23 mouse cellular contexts compared by ENCODE assay signal in genomic region chr3:104026938-104027337, GRCm38 (mm10). TPM values are rescaled to one million over a fixed set of nuclear protein-coding genes. Genes with fewer than 3 reads are reported as not detected.
A peak's percentile ranks its signal among the peaks of the same experiment; 100 is the strongest.
DNase-seq lines count a peak whose midpoint lies in the region; ATAC-seq and TF ChIP-seq lines count a peak whose summit lies in the region.
"Had no signal": no experiment of that assay in that cellular context is flagged by ENCODE, and none has a peak within 500 bp of the region (broad histone marks: within the 10 kb centered on the region; RNA-seq: fewer than 3 reads in every experiment).

No protein-coding gene starts in this region.

- no peaks in the 10 kb centered on the region for H3K9me3 ChIP-seq in kidney, embryonic 14.5 days (ENCODE audit: control insufficient read depth, low read length)
- H3K9me3 ChIP-seq in kidney, postnatal 0 days (replicated peaks; ENCODE audit: low read length), result no peaks in the 10 kb centered on the region
- no peaks in the 10 kb centered on the region for H3K9me3 ChIP-seq in heart, embryonic 10.5 days
- H3K9me3 ChIP-seq: forebrain, embryonic 13.5 days; heart, embryonic 12.5 days; hindbrain, embryonic 15.5 days; limb, embryonic 13.5 days; liver, embryonic 13.5 days; midbrain, embryonic 13.5 days had no signal

- no peak for TF ChIP-seq POLR2A in kidney, adult 2 months (IDR thresholded peaks at IDR 0.05; ENCODE audit: low read depth, low read length)

- no peaks in the 10 kb centered on the region for H3K27me3 ChIP-seq in kidney, adult 2 months (replicated peaks; ENCODE audit: control insufficient read depth, insufficient read depth, low read length)
- no peaks in the 10 kb centered on the region for H3K27me3 ChIP-seq in kidney, embryonic 14.5 days (ENCODE audit: control insufficient read depth, insufficient read depth, low read length)
- no peaks in the 10 kb centered on the region for H3K27me3 ChIP-seq in kidney, postnatal 0 days (ENCODE audit: insufficient read depth, low read length)
- H3K27me3 ChIP-seq in heart, embryonic 10.5 days (ENCODE audit: insufficient read depth, poor library complexity, severe bottlenecking), result no peaks in the 10 kb centered on the region
- H3K27me3 ChIP-seq: forebrain, embryonic 13.5 days; heart, embryonic 12.5 days; hindbrain, embryonic 15.5 days; limb, embryonic 13.5 days; liver, embryonic 13.5 days; midbrain, embryonic 13.5 days had no signal

- peak; percentile 6 for DNase-seq in embryo, embryonic 10.5 days (ENCODE audit: low spot score)
- DNase-seq in embryo, embryonic 11 days, result no peak
- peak; percentile 61 for DNase-seq in kidney, adult 2 months
- peak; percentile 49 for DNase-seq in kidney, postnatal 0 days (ENCODE audit: low spot score)
- peak; percentile 19 to 43 for DNase-seq in kidney, postnatal 4 days
- no peak for DNase-seq in heart, embryonic 10.5 days (ENCODE audit: low spot score)
- DNase-seq: adrenal gland, adult 8-10 months; cerebellum, adult 11-12 months; cerebellum, adult 9-11 months; gastrocnemius, postnatal 14 days; heart, adult 18-20 months; liver, embryonic 13.5 days; lung, adult 18-20 months; lung, postnatal 4 days had no signal

- H3K4me1 ChIP-seq in kidney, adult 2 months (ENCODE audit: control insufficient read depth, insufficient read depth, low read length), result no peaks in the 10 kb centered on the region
- H3K4me1 ChIP-seq in kidney, embryonic 14.5 days (ENCODE audit: control insufficient read depth, insufficient read depth, low read length), result no peaks in the 10 kb centered on the region
- no peaks in the 10 kb centered on the region for H3K4me1 ChIP-seq in kidney, postnatal 0 days (replicated peaks; ENCODE audit: insufficient read depth, low read length)
- no peaks in the 10 kb centered on the region for H3K4me1 ChIP-seq in heart, embryonic 10.5 days
- H3K4me1 ChIP-seq: forebrain, embryonic 13.5 days; heart, embryonic 12.5 days; hindbrain, embryonic 15.5 days; limb, embryonic 13.5 days; midbrain, embryonic 13.5 days had no signal

- H3K36me3 ChIP-seq in kidney, adult 2 months (ENCODE audit: control insufficient read depth, insufficient read depth, low read length), result peaks cover 1% of the 10 kb centered on the region; the same call in 1 of the 2 replicates
- peaks cover 7% of the 10 kb centered on the region; the same call in 1 of the 2 replicates for H3K36me3 ChIP-seq in kidney, embryonic 14.5 days (ENCODE audit: control insufficient read depth, insufficient read depth, low read length)
- H3K36me3 ChIP-seq in kidney, postnatal 0 days (ENCODE audit: insufficient read depth, low read length), result peaks cover 6% of the 10 kb centered on the region
- peaks cover 61% of the 10 kb centered on the region for H3K36me3 ChIP-seq in heart, embryonic 10.5 days
- H3K36me3 ChIP-seq: liver, embryonic 13.5 days had no signal

- H3K4me3 ChIP-seq in kidney, adult 2 months (ENCODE audit: insufficient read depth, low read depth, low read length), result no peak overlapping the region
- no peak overlapping the region for H3K4me3 ChIP-seq in kidney, embryonic 14.5 days (ENCODE audit: low read length)
- no peak overlapping the region for H3K4me3 ChIP-seq in kidney, postnatal 0 days (replicated peaks; ENCODE audit: low read depth, low read length)
- H3K4me3 ChIP-seq in heart, embryonic 10.5 days, result no peak overlapping the region
- H3K4me3 ChIP-seq: forebrain, embryonic 13.5 days; heart, embryonic 12.5 days; hindbrain, embryonic 15.5 days; limb, embryonic 13.5 days; liver, embryonic 13.5 days; midbrain, embryonic 13.5 days had no signal

- H3K27ac ChIP-seq in kidney, adult 2 months (ENCODE audit: insufficient read depth, low read depth, low read length), result no peak overlapping the region
- H3K27ac ChIP-seq in kidney, embryonic 14.5 days (ENCODE audit: low read depth, low read length), result no peak overlapping the region
- no peak overlapping the region for H3K27ac ChIP-seq in kidney, postnatal 0 days
- H3K27ac ChIP-seq in heart, embryonic 10.5 days, result no peak overlapping the region
- H3K27ac ChIP-seq: forebrain, embryonic 13.5 days; hindbrain, embryonic 15.5 days; limb, embryonic 13.5 days; liver, embryonic 13.5 days; midbrain, embryonic 13.5 days had no signal

- ATAC-seq in kidney, embryonic 14.5 days (ENCODE audit: low FRiP score, low TSS enrichment), result no peak
- no peak; the same call in 1 of the 2 replicates for ATAC-seq in kidney, postnatal 0 days (replicated peaks; ENCODE audit: low FRiP score, low read depth)
- ATAC-seq in monocyte, adult 5-6 weeks (replicated peaks; ENCODE audit: insufficient number of reproducible peaks, low FRiP score, low TSS enrichment, poor library complexity, severe bottlenecking), result no peak
- ATAC-seq: CD4-positive, CD25-positive, alpha-beta regulatory T cell, adult 4 months; forebrain, embryonic 13.5 days; lung, postnatal 0 days; midbrain, embryonic 13.5 days had no signal

- TF ChIP-seq CTCF in kidney, adult 2 months (conservative IDR thresholded peaks at IDR 0.05; ENCODE audit: insufficient read depth, insufficient read length, low read depth, low read length), result no peak
- TF ChIP-seq CTCF in kidney, postnatal 0 days (IDR thresholded peaks at IDR 0.05; ENCODE audit: low read depth), result no peak

- no peak overlapping the region for H3K4me2 ChIP-seq in kidney, embryonic 14.5 days (replicated peaks; ENCODE audit: low read depth, low read length)
- no peak overlapping the region for H3K4me2 ChIP-seq in kidney, postnatal 0 days (ENCODE audit: low read length)
- H3K4me2 ChIP-seq: forebrain, embryonic 13.5 days; heart, embryonic 12.5 days; hindbrain, embryonic 15.5 days; limb, embryonic 13.5 days; liver, embryonic 13.5 days; midbrain, embryonic 13.5 days had no signal

- WGBS in kidney, adult 2 months, result 42% methylated on average over 3 of the region's 3 CpGs
- 35% methylated on average over 3 of the region's 3 CpGs for WGBS in kidney, embryonic 14.5 days
- WGBS in kidney, postnatal 0 days, result 30% methylated on average over 3 of the region's 3 CpGs
- WGBS in heart, embryonic 10.5 days, result 63% methylated on average over 3 of the region's 3 CpGs

- no peak overlapping the region for H3K9ac ChIP-seq in kidney, embryonic 14.5 days (ENCODE audit: low read depth, low read length)
- no peak overlapping the region for H3K9ac ChIP-seq in kidney, postnatal 0 days (ENCODE audit: low read depth, low read length)
- H3K9ac ChIP-seq: forebrain, embryonic 13.5 days; heart, embryonic 12.5 days; hindbrain, embryonic 15.5 days; limb, embryonic 13.5 days; liver, embryonic 13.5 days; midbrain, embryonic 13.5 days had no signal

RNA-seq across cellular contexts. Expression of gene Phtf1, which starts 59.0 kb away (rescaled TPM):
- polyA plus RNA-seq in kidney, adult 2 months (2012; rRNA removed), result 4.7 TPM in 2 replicates
- polyA plus RNA-seq in kidney, embryonic 14.5 days (2014; fragmentation: Nextera tagmentation; extraction: Ambion mirVana), result 27.3 and 37.6 TPM in 2 replicates
- polyA plus RNA-seq in kidney, postnatal 0 days (2015; fragmentation: Nextera tagmentation; extraction: Ambion mirVana), result 21.8 TPM in 2 replicates
- total RNA-seq in monocyte, adult 5-6 weeks (2017), result 10.3 to 33.4 TPM (median 19.3 TPM) in 3 replicates
- 16.3 and 25.4 TPM in 2 replicates for polyA plus RNA-seq in heart, embryonic 10.5 days (2016; fragmentation: Nextera tagmentation; extraction: Ambion mirVana)

Comparison
In these comparisons a context has a peak if more than half of its experiments do, and no peak if none do; other contexts are left out.
1. DNase-seq: peak in embryo, embryonic 10.5 days (single experiment), kidney, adult 2 months (single experiment), kidney, postnatal 0 days (single experiment) and kidney, postnatal 4 days (2 of 2); none in embryo, embryonic 11 days (single experiment) and heart, embryonic 10.5 days (single experiment).